Mouse (Mus musculus) midbrain, postnatal 0 days (tissue): ENCODE measurements around the gene Lcn6. TPM values are rescaled to one million over a fixed set of nuclear protein-coding genes. Genes with fewer than 3 reads are reported as not detected.

Experiments
- ATAC-seq: fragments of 200-750 bp; cut with Nextera tagmentation; 2 replicates; pipeline ENCODE4 v1.8.0; 2017; ENCODE audit warnings: moderate number of reproducible peaks, mild to moderate bottlenecking, moderate TSS enrichment, moderate library complexity; ENCODE audit not compliant: low FRiP score
- DNase-seq: peaks from one replicate; pipeline ENCODE4 v3.0.0-alpha.2; 2015; ENCODE audit warnings: low spot score
- H3K27ac ChIP-seq: fragments of 300-500 bp; sonication (generic); 2 replicates; pipeline ENCODE4 v1.5.1; 2014; ENCODE audit warnings: low read depth, mild to moderate bottlenecking, low read length, mixed read lengths
- H3K27me3 ChIP-seq: fragments of 300-500 bp; sonication (generic); 2 replicates; pipeline ENCODE4 v1.6.1; 2014; ENCODE audit warnings: low read length, control low read depth, mixed read lengths; ENCODE audit not compliant: insufficient read depth
- H3K36me3 ChIP-seq: fragments of 300-500 bp; sonication (generic); 2 replicates; pipeline ENCODE4 v1.6.1; 2014; ENCODE audit warnings: low read length, control low read depth, mixed read lengths; ENCODE audit not compliant: insufficient read depth
- H3K4me1 ChIP-seq: fragments of 300-500 bp; sonication (generic); 2 replicates; pipeline ENCODE4 v1.6.1; 2014; ENCODE audit warnings: mild to moderate bottlenecking, control low read depth, antibody characterized with exemption, low read length, mixed read lengths; ENCODE audit not compliant: insufficient read depth
- H3K4me2 ChIP-seq: fragments of 300-500 bp; sonication (generic); 2 replicates; pipeline ENCODE4 v1.6.1; 2014; ENCODE audit warnings: low read depth, mild to moderate bottlenecking, low read length, mixed read lengths; ENCODE audit not compliant: poor library complexity, severe bottlenecking
- H3K4me3 ChIP-seq: fragments of 300-500 bp; sonication (generic); 2 replicates; pipeline ENCODE4 v1.5.1; 2014; ENCODE audit warnings: low read depth, mild to moderate bottlenecking, low read length, moderate library complexity
- H3K9ac ChIP-seq: fragments of 300-500 bp; sonication (generic); replicated peaks from 2 replicates; pipeline ENCODE4 v1.6.1; 2014; ENCODE audit warnings: mild to moderate bottlenecking, low read length, moderate library complexity, mixed read lengths; ENCODE audit not compliant: poor library complexity, severe bottlenecking
- H3K9me3 ChIP-seq: fragments of 300-500 bp; sonication (generic); 2 replicates; pipeline ENCODE4 v1.6.1; 2016; ENCODE audit warnings: low read length, control low read depth
- CTCF ChIP-seq: IDR thresholded peaks from 2 replicates; pipeline ENCODE4 v1.5.1; 2016; ENCODE audit warnings: antibody characterized with exemption, mild to moderate bottlenecking
- polyA plus RNA-seq: library from polyadenylated mRNA; unstranded; fragments of >200 nt; fragmentation: Nextera tagmentation; extraction: Ambion mirVana; gene quantifications from 2 replicates; pipeline ENCODE4 v1.2.1, GENCODE M21; 2015
- total RNA-seq: library from RNA; depleted of rRNA; stranded (reverse); fragments of >200 nt; gene quantifications from 2 replicates; pipeline ENCODE4 v1.2.3, GENCODE M21; 2014; rRNA removed

Lcn6 gene
- total and polyA plus RNA-seq, 2 experiments from 2014 or later = not detected

GRCm38 (mm10) chr2:25717222-25717621, 40.6 kb downstream of the Lcn6 start:
- ATAC-seq = no peak
- Histone ChIP-seq H3K27ac (no peak overlapping the region), H3K9me3 (no peaks in the 10 kb centered on the region), H3K4me1 (no peaks in the 10 kb centered on the region), H3K36me3 (no peaks in the 10 kb centered on the region), H3K9ac (no peak overlapping the region), H3K27me3 (no peaks in the 10 kb centered on the region), H3K4me3 (no peak overlapping the region), H3K4me2 (no peak overlapping the region)
- TF ChIP-seq CTCF = no peak
- no peak for DNase-seq

Other genes with a start within 250 kb of the Lcn6 start
- 79.8 and 84.3 TPM in 2 replicates for gene Abca2, start 248.1 kb upstream of the Lcn6 start, total RNA-seq
- gene Abca2, start 248.1 kb upstream of the Lcn6 start, polyA plus RNA-seq = 13.5 and 14.5 TPM in 2 replicates
- gene Clic3, start 219.9 kb upstream of the Lcn6 start, total RNA-seq = 0.61 and 0.66 TPM in 2 replicates
- gene Clic3, start 219.9 kb upstream of the Lcn6 start, polyA plus RNA-seq = 2.0 and 2.4 TPM in 2 replicates
- 163 and 195 TPM in 2 replicates for gene Paxx, start 215.7 kb upstream of the Lcn6 start, total RNA-seq
- gene Paxx, start 215.7 kb upstream of the Lcn6 start, polyA plus RNA-seq = 151 and 165 TPM in 2 replicates
- 2,128 and 2,726 TPM in 2 replicates for gene Ptgds, start 206.7 kb upstream of the Lcn6 start, total RNA-seq
- 2,827 and 3,075 TPM in 2 replicates for gene Ptgds, start 206.7 kb upstream of the Lcn6 start, polyA plus RNA-seq
- gene Lcn12, start 182.9 kb upstream of the Lcn6 start, total RNA-seq = not detected in 2 replicates
- not detected in 2 replicates for gene Lcn12, start 182.9 kb upstream of the Lcn6 start, polyA plus RNA-seq
- 131 and 148 TPM in 2 replicates for gene Fbxw5, start 176.0 kb upstream of the Lcn6 start, total RNA-seq
- 106 and 113 TPM in 2 replicates for gene Fbxw5, start 176.0 kb upstream of the Lcn6 start, polyA plus RNA-seq
- gene C8g, start 175.1 kb upstream of the Lcn6 start, total RNA-seq = 2.7 and 4.4 TPM in 2 replicates
- gene C8g, start 175.1 kb upstream of the Lcn6 start, polyA plus RNA-seq = 6.8 TPM in 2 replicates
- 5.5 and 7.6 TPM in 2 replicates for gene Traf2, start 129.8 kb upstream of the Lcn6 start, total RNA-seq
- gene Traf2, start 129.8 kb upstream of the Lcn6 start, polyA plus RNA-seq = 7.0 and 9.3 TPM in 2 replicates
- gene Edf1, start 118.9 kb upstream of the Lcn6 start, total RNA-seq = 187 and 196 TPM in 2 replicates
- 389 and 392 TPM in 2 replicates for gene Edf1, start 118.9 kb upstream of the Lcn6 start, polyA plus RNA-seq
- 1.7 and 1.9 TPM in 2 replicates for gene Mamdc4, start 101.9 kb upstream of the Lcn6 start, total RNA-seq
- gene Mamdc4, start 101.9 kb upstream of the Lcn6 start, polyA plus RNA-seq = 0.32 TPM in 2 replicates
- gene Phpt1, start 101.6 kb upstream of the Lcn6 start, total RNA-seq = 37.9 and 39.8 TPM in 2 replicates
- gene Phpt1, start 101.6 kb upstream of the Lcn6 start, polyA plus RNA-seq = 192 and 209 TPM in 2 replicates
- gene Ajm1, start 95.0 kb upstream of the Lcn6 start, total RNA-seq = 23.1 and 30.9 TPM in 2 replicates
- gene Ajm1, start 95.0 kb upstream of the Lcn6 start, polyA plus RNA-seq = 19.2 and 22.1 TPM in 2 replicates
- gene Rabl6, start 68.3 kb upstream of the Lcn6 start, total RNA-seq = 66.8 and 98.0 TPM in 2 replicates
- 56.7 and 61.2 TPM in 2 replicates for gene Rabl6, start 68.3 kb upstream of the Lcn6 start, polyA plus RNA-seq
- not detected in 2 replicates for gene Ccdc183, start 59.1 kb upstream of the Lcn6 start, total RNA-seq
- gene Ccdc183, start 59.1 kb upstream of the Lcn6 start, polyA plus RNA-seq = 0.26 and 0.36 TPM in 2 replicates
- 45.7 and 54.6 TPM in 2 replicates for gene Tmem141, start 54.8 kb upstream of the Lcn6 start, total RNA-seq
- gene Tmem141, start 54.8 kb upstream of the Lcn6 start, polyA plus RNA-seq = 58.3 and 67.9 TPM in 2 replicates
- 5.7 and 7.2 TPM in 2 replicates for gene Fcna, start 48.8 kb upstream of the Lcn6 start, total RNA-seq
- 5.1 and 5.3 TPM in 2 replicates for gene Fcna, start 48.8 kb upstream of the Lcn6 start, polyA plus RNA-seq
- gene Lcn8, start 23.7 kb upstream of the Lcn6 start, total RNA-seq = not detected in 2 replicates
- not detected in 2 replicates for gene Lcn8, start 23.7 kb upstream of the Lcn6 start, polyA plus RNA-seq
- gene Lcn5, start 18.8 kb upstream of the Lcn6 start, total RNA-seq = not detected in 2 replicates
- gene Lcn5, start 18.8 kb upstream of the Lcn6 start, polyA plus RNA-seq = not detected in 2 replicates
- not detected in 2 replicates for gene Lcn10, start 5.9 kb downstream of the Lcn6 start, total RNA-seq
- gene Lcn10, start 5.9 kb downstream of the Lcn6 start, polyA plus RNA-seq = not detected in 2 replicates
- not detected in 2 replicates for gene Obp2a, start 23.3 kb downstream of the Lcn6 start, total RNA-seq
- gene Obp2a, start 23.3 kb downstream of the Lcn6 start, polyA plus RNA-seq = not detected in 2 replicates
- 87.1 and 89.2 TPM in 2 replicates for gene Bmyc, start 30.0 kb downstream of the Lcn6 start, total RNA-seq
- 229 TPM in 2 replicates for gene Bmyc, start 30.0 kb downstream of the Lcn6 start, polyA plus RNA-seq
- gene Obp2b, start 60.2 kb downstream of the Lcn6 start, total RNA-seq = not detected in 2 replicates
- not detected in 2 replicates for gene Obp2b, start 60.2 kb downstream of the Lcn6 start, polyA plus RNA-seq
- not detected in 2 replicates for gene Lcn3, start 88.8 kb downstream of the Lcn6 start, total RNA-seq
- gene Lcn3, start 88.8 kb downstream of the Lcn6 start, polyA plus RNA-seq = not detected in 2 replicates
- not detected in 2 replicates for gene Lcn11, start 100.2 kb downstream of the Lcn6 start, total RNA-seq
- not detected in 2 replicates for gene Lcn11, start 100.2 kb downstream of the Lcn6 start, polyA plus RNA-seq
- not detected in 2 replicates for gene Gm13539, start 105.5 kb downstream of the Lcn6 start, total RNA-seq
- gene Gm13539, start 105.5 kb downstream of the Lcn6 start, polyA plus RNA-seq = not detected in 2 replicates
- gene Glt6d1, start 139.1 kb downstream of the Lcn6 start, total RNA-seq = not detected in 2 replicates
- not detected in 2 replicates for gene Glt6d1, start 139.1 kb downstream of the Lcn6 start, polyA plus RNA-seq
- gene Lcn9, start 146.4 kb downstream of the Lcn6 start, total RNA-seq = not detected in 2 replicates
- not detected in 2 replicates for gene Lcn9, start 146.4 kb downstream of the Lcn6 start, polyA plus RNA-seq
- gene Sohlh1, start 170.5 kb downstream of the Lcn6 start, total RNA-seq = not detected in 2 replicates
- gene Sohlh1, start 170.5 kb downstream of the Lcn6 start, polyA plus RNA-seq = not detected in 2 replicates
- gene Kcnt1, start 186.9 kb downstream of the Lcn6 start, total RNA-seq = 49.2 and 60.7 TPM in 2 replicates
- gene Kcnt1, start 186.9 kb downstream of the Lcn6 start, polyA plus RNA-seq = 21.7 and 22.1 TPM in 2 replicates